Mouse (Mus musculus) gastrocnemius, postnatal 25 days (tissue): Measurements from ENCODE around the gene Cpsf6. TPM values are rescaled to one million over a fixed set of nuclear protein-coding genes. Genes with fewer than 3 reads are reported as not detected.

Experiments used
- DNase-seq: peaks from one replicate; pipeline ENCODE4 v3.0.0; 2022
- long read RNA-seq, 2 experiments: library from polyadenylated mRNA; stranded (forward); transcript quantifications; one replicate each; pipeline ENCODE4 v2.0.0; 2021
- total RNA-seq, 2 experiments: library from RNA; stranded (reverse); gene quantifications; 1 replicate in 1 of 2; 2 replicates in 1 of 2; pipeline ENCODE4 v1.2.3; 2021

Gene Cpsf6
- 10 to 100 TPM; 21.6 to 24.2 TPM for total RNA-seq
- long read RNA-seq, experiment 1, full-length matches to known transcripts = 7 of 11 reads
- long read RNA-seq, experiment 1, partial matches to known transcripts = 0 of 11 reads
- long read RNA-seq, experiment 1, other reads (novel, unspliced or antisense) = 4 of 11 reads
- long read RNA-seq, experiment 2, full-length matches to known transcripts = 10 of 14 reads
- long read RNA-seq, experiment 2, partial matches to known transcripts = 1 of 14 reads
- long read RNA-seq, experiment 2, other reads (novel, unspliced or antisense) = 3 of 14 reads

- DNase-seq = no peak
Observed at GRCm38 (mm10) chr10:117379908-117380307, at the start of gene Cpsf6. Cpsf6 (minus strand) TSS chr10:117380015.

- DNase-seq = no peak
Observed at GRCm38 (mm10) chr10:117426615-117426969, 46.8 kb upstream of the Cpsf6 start.

- DNase-seq = no peak
Observed at GRCm38 (mm10) chr10:117425907-117426614, 46.2 kb upstream of the Cpsf6 start.

GRCm38 (mm10) chr10:117425013-117425412 is 45.2 kb upstream of the Cpsf6 start:
- DNase-seq = no peak

GRCm38 (mm10) chr10:117424146-117424905 is 44.5 kb upstream of the Cpsf6 start:
- DNase-seq = no peak

- DNase-seq = no peak
Observed at GRCm38 (mm10) chr10:117423025-117424002, 43.5 kb upstream of the Cpsf6 start.

- no peak for DNase-seq
Observed at GRCm38 (mm10) chr10:117422174-117422808, 42.5 kb upstream of the Cpsf6 start.

- no peak for DNase-seq
Observed at GRCm38 (mm10) chr10:117421283-117422107, 41.7 kb upstream of the Cpsf6 start.

- DNase-seq = no peak
Observed at GRCm38 (mm10) chr10:117420502-117421282, 40.9 kb upstream of the Cpsf6 start.

GRCm38 (mm10) chr10:117419577-117420290 is 39.9 kb upstream of the Cpsf6 start:
- no peak for DNase-seq

- DNase-seq = no peak
Observed at GRCm38 (mm10) chr10:117418668-117419237, 38.9 kb upstream of the Cpsf6 start.

GRCm38 (mm10) chr10:117417772-117418667 is 38.2 kb upstream of the Cpsf6 start:
- DNase-seq = no peak

GRCm38 (mm10) chr10:117417470-117417767 is 37.6 kb upstream of the Cpsf6 start:
- DNase-seq = no peak

- no peak for DNase-seq
Observed at GRCm38 (mm10) chr10:117416636-117417469, 37.0 kb upstream of the Cpsf6 start.

GRCm38 (mm10) chr10:117416095-117416494 is 36.3 kb upstream of the Cpsf6 start:
- DNase-seq = no peak

GRCm38 (mm10) chr10:117415364-117416057 is 35.7 kb upstream of the Cpsf6 start:
- no peak for DNase-seq
